Mouse (Mus musculus) adrenal gland, adult (tissue): ENCODE measurements around the gene Rpl9.

Experiments used
- DNase-seq, 2 experiments: peaks; one replicate each; pipeline ENCODE4 v3.0.0; 2022 to 2023; ENCODE audit warnings: low spot score in 1 of 2; ENCODE audit not compliant: inconsistent age in 2 of 2

Gene Rpl9

GRCm38 (mm10) chr5:65390648-65391644 is at the start of gene Rpl9, which contains the start of gene Lias:
TSS of gene Rpl9 (minus strand) at chr5:65391444.
TSS of gene Lias (plus strand) at chr5:65391497.
- peak; percentile 98 to 99 for DNase-seq

- DNase-seq: no peak
Observed at GRCm38 (mm10) chr5:65438041-65438440, 46.8 kb upstream of the Rpl9 start.

- peak; percentile 99 for DNase-seq
Observed at GRCm38 (mm10) chr5:65435806-65436561, 44.7 kb upstream of the Rpl9 start, which contains the start of gene Ugdh. TSS of gene Ugdh (minus strand) at chr5:65435949.

- DNase-seq: no peak
Observed at GRCm38 (mm10) chr5:65435363-65435805, 44.1 kb upstream of the Rpl9 start.

DNA sequence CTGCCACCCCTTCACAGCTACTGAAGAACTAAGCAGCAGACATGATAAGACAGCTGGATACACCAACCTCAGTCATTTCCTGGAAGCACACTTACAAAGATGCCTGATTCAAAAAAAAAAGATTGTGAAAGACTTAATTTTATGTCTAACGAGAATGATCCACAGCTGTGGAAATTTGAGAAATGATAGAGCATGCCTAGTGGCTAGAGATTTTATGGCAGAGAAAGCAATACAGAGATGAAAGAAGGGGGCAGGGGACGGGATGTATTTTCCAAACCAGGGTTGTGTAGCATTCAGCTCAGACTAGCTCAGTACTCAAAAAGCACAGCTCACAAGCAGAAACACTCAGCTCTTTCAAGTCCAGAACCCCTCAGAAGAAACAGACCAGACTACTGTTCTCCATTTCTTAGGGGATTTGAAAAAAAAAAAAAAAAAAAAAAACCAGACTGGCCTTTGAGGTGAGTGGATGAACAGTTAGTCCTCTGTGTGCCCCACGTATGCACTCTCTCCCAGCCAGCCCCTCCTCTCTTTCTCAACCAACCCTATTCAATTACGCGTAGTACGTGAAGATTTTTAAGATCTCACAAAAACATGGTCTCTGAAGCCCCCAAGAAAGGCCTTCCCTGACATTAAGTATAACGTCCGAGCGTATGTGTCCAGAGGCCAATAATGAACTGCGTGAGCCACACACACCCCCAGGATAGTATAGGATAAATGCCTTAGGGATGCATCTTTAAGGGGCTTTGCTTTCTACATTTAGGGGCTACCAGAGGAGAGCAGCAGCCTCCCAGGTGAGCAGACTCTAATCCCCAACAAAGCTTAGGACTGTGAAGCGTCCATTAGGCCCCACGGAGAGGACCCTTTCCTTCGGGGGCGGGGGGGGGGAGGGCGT is 43.5 kb upstream of the Rpl9 start:
- DNase-seq: no peak

GRCm38 (mm10) chr5:65429441-65429840 is 38.2 kb upstream of the Rpl9 start:
- no peak for DNase-seq

DNA sequence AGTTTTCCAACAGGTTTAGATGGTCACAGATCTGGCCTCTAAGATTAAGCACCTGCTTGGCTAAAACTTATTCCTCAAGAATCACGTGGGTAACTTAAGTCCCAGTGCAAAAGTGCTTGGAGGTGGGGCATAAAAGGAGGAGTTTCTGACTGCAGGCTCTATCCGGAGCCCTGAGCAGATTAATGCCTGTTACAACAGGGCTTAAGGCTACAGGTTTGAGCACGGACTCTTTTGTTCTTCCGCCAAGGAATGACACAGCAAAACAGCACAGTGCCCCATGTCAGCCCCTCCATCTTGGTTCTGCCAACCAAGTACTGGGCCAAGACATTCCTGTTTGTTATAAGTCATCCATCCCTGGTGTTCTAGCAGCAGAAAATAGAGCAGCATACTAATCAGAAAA is 37.1 kb upstream of the Rpl9 start:
- no peak for DNase-seq

GRCm38 (mm10) chr5:65425251-65425650 is 34.0 kb upstream of the Rpl9 start:
- peak in 1 of 2 experiments; percentile 59 for DNase-seq

- DNase-seq: peak in 1 of 2 experiments; percentile 70
Observed at GRCm38 (mm10) chr5:65424215-65424614, 33.0 kb upstream of the Rpl9 start.

GRCm38 (mm10) chr5:65422803-65423202 is 31.6 kb upstream of the Rpl9 start:
- DNase-seq: no peak

DNA sequence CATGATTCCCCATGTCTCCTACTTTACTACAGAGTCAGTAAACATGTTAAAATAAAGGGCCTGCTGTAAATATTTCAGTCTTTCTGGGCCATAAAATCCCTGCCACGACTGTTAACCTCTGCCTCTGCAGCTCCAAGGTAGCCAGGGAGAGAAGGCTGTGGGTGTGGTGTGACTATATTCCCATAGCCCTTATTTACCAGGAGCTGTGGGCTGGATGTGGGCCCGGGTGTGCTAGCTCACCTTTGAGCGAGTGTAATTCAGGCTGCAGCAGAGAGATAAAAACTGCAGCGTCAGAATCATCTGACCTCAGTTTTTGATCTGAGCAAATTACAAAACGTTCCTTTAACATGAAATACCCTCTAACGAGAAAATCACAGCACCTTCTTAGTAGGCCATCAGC is 29.6 kb upstream of the Rpl9 start:
- no peak for DNase-seq

DNA sequence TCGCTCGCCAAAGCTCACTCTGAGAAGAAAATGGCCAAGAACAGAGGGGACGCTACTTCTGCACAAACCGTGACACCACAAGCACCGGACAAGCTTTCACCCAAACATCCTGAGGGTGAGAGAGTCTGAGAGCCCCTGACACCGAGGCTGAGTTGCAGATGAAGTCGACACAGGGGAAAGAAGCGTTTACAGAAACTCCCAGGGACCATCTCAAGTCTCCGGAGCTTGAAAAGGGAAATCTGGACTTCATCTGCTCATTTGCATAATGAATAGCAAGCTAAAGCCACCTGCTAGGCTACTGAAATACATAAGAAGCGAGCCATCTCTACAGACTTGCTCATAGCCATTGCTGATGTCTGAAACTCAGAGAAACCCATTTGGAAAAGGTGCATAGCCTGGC is 27.9 kb upstream of the Rpl9 start:
- DNase-seq: no peak

DNA sequence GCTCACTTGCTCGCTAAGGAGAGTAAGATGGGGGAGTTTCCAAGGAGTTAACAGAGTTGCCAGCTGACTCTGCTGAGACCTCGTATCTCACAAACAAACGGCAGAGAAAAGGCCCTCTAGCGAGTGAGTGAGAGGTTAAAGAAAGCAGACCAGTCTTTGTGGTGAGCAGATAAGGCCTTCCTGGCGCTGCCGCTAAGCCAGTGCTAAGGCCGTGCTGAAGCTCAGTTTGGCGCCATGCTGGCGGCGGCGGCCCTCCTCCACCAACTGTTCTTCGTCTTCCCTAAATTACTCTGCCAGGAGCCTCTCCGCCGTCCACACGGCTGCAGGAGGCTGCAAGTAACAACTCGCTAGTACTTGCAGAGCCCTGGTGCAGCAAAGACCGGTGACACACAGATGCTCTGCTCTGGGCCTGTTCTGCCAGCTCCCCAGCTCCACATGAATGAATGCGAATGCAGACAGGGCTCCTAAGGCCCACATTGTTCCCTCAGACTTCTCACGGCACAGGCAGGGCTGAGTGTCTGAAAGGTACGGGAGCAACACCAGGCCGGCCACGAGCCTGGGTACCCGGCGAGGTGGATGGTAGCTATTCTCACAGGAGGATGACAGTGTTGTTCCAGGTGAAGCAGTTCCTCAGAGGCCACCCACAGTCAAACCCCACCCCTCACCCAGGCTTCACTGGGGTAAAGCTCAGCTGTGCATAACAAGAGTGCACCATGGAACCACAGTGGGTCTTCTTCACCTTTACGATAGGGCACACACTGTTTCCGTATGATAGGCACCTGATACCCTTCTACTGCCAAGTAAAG is 24.6 kb upstream of the Rpl9 start:
- peak in 1 of 2 experiments; percentile 50 for DNase-seq

DNA sequence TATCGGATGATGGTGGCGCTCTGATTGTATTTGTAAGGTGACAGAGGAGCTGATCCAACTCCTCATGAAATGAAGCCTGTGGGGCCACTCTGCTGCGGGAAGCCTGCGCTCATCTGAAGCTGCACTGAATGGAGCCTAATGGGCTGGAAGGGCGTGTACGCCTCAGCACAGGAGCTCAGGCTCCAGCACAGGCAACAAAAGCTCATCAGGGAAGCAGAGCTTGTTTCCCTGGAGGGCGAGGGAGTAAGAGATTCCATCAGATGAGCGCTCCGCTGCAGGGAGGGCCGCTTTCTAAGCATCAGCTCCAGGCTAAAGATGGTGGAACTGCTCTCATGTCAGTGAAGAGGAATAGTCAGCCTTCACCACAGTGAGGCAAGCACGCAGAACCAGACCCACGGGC is 16.7 kb upstream of the Rpl9 start:
- DNase-seq: no peak

DNA sequence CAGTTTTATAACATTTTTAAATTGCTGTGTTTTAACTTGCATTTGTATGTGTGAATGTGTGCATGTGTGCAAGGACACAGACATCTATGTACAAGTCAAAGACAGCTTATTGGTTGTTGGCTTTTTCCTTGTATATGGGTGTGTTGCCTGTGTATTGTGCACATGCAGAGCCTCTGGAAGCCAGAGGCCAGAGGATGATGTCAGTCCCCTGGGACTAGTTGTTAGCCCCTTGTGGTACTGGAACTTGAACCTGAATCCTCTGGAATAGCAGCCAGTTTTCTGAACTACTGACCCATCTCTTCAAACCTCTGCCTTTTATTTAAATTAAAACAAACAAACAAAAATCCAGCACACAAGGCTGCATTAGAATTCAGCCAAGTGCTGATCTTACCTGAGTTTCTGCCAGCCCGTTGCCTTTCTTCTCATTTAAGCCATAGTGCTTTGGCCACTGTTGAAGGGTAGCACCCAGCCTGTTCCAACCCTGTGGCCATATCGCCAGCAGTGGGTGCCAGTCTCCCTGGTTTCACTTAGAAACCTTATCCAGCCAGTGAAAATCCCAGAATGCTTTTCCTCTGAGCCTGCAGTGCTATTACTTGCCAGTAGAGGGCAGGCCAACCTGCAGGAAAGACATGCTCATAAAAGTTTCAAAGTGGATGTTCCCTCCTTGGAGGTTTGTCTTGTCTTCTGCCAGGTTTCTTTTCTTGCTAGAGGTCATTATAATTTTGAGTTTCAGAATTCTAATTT is 10.2 kb upstream of the Rpl9 start:
- DNase-seq: peak; percentile 86 to 95

DNA sequence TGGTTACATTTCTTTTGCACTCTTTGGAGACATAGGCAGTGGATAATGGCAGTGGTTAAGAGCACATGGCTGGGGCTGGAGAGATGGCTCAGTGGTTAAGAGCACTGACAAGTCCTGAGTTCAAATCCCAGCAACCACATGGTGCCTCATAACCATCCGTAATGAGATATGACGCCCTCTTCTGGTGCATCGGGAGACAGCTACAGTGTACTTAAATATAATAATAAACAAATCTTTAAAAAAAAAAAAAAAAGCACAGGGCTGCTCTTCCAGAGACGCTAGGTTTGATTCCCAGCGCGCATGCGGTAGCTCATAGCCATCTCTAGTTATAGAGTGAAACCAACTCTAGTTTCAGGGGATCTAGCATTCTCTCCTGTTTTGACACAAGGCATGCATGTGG is 3.2 kb upstream of the Rpl9 start:
- no peak for DNase-seq

GRCm38 (mm10) chr5:65391753-65392152 is 509 bp upstream of the Rpl9 start:
- peak in 1 of 2 experiments; percentile 9 for DNase-seq

- DNase-seq: no peak
Observed at GRCm38 (mm10) chr5:65387008-65387867, 4.0 kb downstream of the Rpl9 start.
